Mouse (Mus musculus): ENCODE measurements around the gene Flnb.

Gene Flnb

DNA sequence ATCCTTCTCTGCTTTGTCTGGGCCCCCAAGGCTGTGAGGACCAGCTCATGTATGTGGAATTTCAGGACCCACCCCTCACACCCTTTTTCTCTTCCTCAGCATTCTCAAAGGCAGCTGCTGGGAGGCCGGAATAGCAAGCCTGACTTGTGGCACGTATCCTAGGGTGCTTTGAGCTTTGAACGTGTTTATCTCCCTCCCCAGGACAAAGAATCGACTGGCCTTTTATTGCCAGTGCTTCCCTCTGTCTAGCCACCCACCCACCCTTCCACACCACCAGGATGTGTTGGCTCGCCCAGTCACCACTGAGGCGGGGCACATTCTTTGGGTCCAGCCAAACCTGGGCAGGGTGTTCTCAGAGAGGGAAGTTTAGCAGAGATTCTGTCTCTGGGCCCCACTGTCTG is 136.3 kb downstream of the Flnb start:
- no peak for DNase-seq

DNA sequence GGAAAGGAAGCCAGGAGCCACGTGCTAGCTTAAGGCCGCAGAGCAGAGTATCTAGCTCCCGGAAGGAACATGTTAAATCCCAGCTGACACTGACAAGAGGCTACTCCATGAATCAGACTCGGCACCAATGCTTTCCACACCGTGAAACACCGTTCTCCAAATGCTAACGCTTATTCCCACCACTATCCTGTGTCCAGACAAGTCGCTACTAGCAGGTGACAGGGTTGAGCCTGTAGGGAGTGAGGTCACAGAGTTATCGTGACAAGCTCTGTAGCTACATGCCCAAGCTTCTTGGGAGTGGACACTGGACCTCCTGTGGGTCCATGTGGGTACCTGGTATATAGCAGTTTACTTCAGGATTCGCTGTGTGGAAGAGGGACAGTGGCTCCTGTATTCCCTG is 138.7 kb downstream of the Flnb start:
- DNase-seq, result no peak

DNA sequence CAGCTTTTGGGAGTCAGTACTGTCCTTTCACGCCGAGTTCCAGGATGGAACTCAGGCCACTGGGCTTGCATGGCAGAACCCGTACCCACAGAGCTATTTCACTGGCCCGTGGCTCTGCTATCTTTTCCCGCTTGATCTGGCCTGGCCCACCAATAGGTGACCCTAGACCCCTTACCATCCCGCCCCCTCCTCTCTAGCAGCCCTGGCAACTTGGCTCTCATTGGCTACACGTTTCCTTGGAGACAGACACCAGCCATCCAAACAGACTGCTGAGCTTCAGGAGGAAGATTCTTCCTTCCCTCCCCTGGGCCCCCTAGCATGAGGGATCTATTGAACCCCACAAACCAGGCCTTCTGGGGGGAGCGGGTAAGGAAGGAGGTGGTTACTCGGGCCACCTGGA is 139.3 kb downstream of the Flnb start, which contains the start of gene Gm45521:
Gene Gm45521, plus strand, starts transcription at position 240 of the 400 bp plus-strand sequence.
- peak; percentile 63 for DNase-seq

DNA sequence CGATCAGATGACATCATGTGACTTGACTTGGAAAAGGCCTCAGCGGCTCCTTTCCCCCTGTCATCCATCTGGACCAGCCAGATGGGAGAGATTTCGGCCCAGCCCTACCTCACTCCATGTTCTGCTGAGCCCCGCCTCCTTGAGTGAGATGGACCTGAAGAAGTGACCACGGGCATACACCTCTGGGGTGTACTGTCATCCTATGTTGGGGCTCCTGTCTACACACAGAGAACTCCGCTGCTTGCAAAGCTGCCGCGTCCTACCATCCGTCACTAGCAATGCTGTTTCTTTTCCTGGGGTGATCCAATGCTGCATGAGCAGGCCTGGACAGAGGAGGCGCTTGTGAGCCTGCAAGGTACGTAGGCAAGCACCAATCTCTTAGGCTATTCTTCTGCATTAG is 142.9 kb downstream of the Flnb start:
- peak; percentile 67 for DNase-seq

DNA sequence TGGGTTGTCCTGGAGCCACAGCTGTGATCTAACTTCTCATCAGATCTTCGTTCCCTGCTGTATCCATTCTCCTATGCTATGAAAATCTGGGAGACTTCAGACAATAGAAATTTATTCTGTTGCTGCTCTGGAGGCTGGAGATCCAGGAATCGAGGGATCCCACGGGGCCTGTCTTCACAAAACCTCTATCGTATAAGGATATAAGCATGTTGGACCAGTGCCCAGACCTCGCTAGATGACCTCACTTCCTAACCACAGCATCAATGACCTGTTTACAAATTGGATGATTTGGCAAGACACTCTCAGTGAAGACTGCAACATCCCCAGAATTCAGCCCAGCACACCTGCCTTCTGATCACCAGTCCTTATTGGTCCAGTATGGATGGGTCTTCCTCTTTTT is 144.0 kb downstream of the Flnb start:
- DNase-seq, result peak; percentile 54

DNA sequence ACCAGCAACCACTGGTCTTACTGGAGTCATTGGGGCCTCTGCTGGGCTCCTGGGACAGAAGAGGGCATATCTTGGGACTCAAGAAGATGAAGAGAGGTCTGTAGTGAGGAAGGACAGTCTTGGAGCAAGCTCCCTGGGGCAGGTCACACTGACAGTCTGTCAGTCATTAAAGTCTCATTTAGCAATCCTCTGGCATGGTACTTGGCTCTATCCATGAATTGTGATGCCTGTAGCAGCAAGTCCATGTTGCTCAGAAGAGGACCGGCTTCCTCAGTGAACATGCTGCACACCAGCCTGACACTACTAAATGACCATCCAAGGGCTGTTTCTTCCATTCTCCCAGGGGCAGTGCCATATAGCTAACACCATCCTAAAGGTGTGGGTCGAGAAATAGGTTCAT is 144.9 kb downstream of the Flnb start:
- DNase-seq, result no peak

DNA sequence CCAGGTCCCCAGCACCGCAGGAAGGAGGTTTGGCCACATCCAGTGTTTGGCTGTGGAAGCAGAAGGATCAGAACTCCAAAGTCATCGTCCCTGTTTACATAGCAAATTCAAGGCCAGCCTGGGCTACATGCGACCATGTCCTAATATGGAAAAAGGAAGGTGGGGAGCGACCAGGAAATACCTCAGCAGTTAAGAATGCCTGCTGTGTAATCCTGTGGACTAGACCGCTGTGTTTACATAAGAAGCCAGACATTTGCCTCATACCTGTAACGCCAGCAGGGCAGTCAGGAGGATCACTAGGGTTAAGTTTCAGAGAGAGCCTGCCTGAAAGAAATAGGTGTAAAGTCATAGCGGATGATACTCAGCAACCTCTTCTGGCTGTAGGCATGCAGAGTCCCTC is 145.4 kb downstream of the Flnb start:
- DNase-seq, result no peak

DNA sequence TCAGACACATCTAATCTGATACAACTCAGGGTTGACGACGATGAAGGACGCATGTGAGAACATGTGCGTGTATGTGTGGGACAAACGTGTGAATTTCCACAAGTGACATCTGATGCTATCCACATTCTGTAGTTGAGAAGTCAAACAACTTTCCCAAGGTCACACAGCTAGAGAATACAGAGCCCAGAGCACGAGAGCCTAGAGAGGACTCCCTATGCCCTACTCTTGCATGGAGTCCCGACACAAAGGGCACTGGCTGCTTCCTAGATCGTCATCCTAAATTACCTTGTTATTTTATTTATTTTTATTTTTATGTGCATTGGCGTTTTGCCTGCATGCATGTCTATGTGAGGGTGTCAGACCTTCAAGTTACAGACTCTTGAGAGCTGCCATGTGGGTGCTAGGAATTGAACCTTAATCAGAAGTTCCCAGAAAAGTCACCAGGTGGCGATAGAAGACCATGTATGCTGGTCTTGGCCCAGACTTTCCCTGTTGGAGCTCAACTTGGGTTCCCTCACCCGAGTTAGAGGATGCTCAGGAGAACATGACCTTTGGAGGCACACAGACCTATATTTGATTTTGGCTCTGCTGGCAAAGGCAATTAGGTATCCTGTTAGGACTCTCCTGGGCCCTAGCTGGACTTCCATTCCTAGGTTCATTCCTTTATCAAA is 146.6 kb downstream of the Flnb start:
- peak; percentile 83 for DNase-seq

DNA sequence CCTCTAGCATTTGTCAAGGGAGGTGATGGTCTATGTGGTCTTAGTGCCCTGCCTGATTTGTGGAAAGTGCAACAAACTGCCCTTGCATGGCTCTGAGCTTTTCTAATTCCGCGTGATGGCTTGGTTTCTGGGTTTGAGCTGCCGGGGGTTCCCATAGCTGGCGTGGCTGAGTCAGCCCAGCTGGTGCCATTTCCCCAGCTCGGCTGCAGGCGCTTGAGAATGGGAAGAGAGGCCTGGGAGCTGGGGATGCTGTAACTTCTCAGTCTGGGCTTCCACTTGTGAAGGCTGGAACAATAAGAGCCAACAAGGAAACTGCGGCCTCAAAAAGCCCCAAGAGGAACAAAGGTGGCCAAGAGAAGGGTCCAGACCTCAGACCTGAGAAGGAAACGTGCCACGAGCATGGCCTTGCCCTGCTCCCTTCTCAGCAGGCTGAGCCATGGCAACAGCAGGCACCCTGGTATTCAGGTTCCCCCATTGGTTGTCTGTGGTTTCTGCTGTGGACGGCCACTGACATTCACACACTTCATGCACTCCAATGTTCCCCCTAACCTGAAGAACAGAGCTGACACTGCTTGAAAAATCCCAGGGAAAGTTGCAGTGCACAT is 154.2 kb downstream of the Flnb start:
- no peak for DNase-seq

DNA sequence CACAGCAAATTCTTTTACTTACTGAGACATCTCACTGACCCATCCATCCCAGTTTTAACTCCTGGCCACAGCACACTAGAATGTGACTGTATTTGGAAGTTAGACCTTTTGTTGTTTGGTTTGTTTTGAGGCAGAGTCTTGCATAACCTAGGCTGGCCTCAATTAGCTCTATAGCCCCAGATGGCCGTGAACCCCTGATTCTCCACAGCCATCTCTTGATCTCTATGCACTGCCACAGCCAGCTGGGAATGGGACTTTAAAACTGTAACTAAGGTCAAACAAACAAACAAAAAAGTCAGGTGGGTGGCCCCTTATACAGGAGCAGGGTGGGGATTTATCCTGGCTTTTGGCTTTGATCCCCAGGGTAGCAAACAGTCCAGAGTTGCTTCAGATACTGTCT is 156.9 kb downstream of the Flnb start:
- no peak for DNase-seq

DNA sequence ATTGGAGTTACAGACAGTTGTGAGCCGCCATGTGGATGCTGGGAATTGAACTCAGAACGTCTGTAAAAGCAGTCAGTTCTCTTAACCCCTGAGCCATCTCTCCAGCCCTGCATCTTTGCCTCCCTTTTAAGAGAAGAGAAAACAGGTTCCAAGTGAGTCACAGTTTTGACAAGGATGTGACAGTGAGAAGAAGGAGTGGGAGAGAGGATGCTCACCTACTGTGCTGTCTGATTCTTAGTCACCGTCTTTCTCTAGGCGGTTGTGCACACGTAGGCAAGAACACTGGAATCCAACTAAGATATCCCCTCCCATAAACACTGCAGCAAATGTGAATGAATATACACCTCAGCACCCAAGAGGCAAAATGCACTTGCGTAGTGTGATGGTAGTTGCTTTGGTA is 157.4 kb downstream of the Flnb start:
- no peak for DNase-seq

DNA sequence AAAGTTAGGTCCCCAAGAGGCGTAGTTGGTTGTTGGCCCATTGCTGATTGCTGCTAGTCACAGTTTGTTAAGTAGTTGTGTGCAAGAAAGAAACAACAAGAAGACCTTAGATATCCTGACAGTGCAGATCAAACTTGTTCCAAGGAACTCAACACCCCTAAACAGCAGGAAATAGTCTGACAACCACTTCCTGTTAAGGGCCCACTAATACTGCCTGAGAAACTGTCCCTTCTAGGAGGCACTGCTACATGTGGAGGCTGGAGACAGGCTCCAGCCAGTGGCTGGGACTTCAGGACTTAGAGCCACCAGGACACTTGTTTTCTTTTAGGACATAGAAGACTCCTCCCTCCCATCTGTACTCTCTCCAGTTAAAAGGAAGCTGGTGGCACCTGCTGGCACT is 159.7 kb downstream of the Flnb start:
- no peak for DNase-seq

DNA sequence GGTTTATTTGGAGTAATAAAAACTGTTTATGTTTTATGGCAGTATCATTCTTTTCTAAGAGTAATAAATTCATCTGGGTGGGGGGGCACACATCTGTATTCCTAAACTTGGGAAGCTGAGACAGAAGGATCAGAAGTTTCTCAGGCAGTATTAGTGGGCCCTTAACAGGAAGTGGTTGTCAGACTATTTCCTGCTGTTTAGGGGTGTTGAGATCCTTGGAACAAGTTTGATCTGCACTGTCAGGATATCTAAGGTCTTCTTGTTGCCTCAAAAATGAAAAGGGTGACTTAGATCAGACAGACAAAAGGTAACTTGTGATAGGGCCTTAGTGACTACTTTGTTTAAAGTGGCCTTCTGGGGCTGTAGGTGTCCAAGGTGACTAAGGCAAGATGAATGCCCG is 160.4 kb downstream of the Flnb start:
- DNase-seq, result no peak

DNA sequence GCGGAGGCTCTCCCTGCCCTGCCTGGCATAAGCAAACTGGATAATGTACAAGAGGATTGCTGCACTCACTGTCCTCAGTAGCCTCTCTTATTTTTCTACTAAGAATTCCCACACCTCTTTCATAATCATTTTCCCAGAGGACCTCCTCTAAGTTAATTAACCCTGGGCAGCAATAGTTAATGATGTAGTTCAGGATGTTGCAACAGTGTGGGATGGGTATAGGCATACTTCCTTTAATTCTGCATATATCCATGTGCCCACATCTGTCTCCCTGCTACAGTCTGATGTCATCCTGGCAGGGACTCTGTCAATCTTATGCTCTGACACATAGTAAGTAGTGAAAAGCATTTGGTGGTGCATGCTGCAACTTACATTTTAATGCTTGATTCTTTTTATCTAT is 163.5 kb downstream of the Flnb start:
- DNase-seq, result no peak

DNA sequence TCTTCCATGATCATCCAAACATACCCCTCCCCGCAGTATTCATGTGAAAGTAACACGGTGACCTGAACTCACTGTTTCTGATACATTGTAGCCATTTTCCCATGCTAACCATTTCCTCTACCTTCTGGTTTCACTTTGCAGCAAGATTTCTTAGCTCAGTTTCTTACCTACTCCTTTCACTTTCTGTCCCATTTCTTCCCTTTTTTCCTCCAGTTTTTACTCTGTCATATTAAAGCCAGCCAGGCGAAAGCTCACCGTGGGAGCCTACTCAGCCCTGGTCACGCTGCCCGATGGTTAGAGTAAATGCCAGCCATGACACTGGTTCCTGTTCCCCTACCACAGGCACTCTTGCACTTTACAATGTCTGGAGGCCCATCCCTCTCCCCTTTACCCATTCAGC is 169.2 kb downstream of the Flnb start:
- no peak for DNase-seq

DNA sequence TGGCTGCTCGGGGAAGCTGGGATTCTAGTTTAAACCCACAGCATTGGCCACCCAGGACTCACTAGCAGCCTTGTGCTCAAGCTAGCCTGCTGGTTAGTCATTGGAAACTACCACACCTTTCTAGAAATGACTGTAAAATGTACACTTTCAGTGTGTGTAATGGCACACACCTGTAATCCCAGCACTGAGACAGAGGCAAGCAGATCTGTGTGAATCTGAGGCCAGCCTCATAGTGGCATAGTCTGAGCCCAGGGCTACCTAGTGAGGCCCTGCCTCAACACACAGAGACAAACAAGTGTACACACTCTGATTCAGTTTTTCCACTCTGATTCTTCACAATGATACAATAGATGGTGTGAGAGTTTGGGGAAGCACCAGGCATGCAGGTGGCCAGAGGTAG is 171.6 kb downstream of the Flnb start:
- no peak for DNase-seq

DNA sequence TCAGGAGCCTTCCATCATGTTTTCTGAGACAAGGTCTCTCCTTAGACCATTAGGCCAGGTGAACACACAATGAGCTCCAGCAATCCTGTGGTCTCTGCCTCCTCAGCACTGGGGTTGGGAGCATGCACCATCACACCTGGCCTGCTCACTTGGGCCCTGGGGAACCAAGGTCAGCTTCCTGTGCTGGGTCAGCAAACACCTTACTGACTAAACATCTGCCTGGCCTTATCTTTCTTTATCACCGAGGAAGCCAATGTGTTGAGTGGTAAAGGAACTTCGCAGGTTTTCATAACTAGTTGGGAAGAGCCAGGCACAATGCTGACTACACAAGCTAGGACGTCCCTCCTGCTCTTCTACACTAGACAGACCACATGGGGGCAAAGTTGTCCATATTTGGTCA is 172.2 kb downstream of the Flnb start:
- DNase-seq, result no peak

DNA sequence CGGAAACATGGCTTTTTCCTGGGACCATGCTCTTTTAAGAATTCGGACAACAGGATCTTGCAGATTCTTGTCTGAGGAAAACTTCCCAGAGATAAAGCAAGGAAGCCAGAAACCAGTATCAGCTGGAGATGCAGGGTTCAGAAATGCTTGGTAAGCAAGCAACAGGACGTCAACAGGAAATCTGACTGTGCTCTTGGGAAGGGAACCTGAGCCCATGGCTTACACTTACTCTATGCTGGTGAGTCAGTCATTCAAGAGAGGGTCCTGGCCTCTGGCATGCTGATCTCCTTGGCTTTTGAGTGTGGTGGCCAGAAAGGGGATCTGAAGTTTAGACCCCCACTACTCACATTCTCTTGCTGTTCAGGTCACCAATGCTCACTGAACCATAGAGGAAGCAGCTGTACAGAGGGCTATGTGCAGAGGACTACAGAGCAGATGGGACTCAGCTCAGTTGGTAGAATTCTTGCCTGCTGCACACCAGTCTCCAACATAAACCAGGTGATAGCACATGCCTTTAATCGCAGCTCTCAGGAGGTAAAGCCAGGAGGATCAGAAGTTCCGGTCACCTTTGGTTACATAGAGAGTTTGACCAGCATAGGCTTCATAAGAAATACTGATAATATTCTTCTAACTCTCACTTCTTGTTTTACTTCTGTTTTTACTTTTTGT is 173.5 kb downstream of the Flnb start:
- no peak for DNase-seq

DNA sequence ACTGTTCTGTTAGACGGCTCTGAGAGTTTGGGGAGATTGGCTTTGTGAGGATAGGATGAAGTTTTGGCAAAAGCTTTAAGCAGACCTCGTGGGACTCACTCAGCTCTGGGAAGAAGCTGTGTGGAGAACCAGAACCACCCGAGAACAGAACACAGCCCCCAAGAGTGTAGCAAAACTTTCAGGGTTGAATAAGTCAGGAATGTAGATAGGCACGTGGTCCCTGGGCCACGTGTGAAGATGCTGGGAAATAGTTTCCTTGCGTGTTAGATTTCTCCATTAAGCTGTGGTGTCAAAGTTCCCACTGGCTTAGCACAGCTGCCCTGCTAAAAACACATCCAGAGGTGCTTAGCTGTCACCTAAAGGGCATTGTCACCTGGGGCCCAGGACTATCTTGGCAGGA is 174.4 kb downstream of the Flnb start:
- no peak for DNase-seq

DNA sequence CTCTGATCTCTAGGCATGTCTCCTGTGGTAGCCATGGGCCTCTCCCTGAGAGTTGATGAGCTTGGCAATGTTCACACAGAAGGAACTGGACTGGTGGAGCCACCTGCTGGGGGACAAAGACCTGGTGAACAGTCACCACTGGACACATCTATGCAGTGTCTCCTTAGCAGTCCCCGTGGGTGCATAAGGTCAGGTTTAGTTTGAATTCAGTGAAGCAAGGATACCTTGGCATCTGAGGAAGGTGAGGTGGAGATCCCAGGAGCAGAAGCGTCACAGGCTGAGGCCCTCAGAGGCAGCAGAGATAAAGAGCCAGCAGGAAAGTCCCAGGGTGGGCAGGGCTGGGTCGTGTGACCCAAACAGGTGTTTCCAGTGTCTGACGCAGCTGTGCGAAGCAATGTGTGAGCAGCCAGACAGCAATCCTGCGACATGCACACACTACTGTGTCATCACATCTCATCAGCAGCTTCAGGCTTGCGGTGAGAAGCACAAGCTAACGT is 176.6 kb downstream of the Flnb start, which contains the start of gene Dnase1l3:
Gene Dnase1l3, minus strand, starts transcription at position 303 of the 497 bp plus-strand sequence.
- DNase-seq, result peak; percentile 32

DNA sequence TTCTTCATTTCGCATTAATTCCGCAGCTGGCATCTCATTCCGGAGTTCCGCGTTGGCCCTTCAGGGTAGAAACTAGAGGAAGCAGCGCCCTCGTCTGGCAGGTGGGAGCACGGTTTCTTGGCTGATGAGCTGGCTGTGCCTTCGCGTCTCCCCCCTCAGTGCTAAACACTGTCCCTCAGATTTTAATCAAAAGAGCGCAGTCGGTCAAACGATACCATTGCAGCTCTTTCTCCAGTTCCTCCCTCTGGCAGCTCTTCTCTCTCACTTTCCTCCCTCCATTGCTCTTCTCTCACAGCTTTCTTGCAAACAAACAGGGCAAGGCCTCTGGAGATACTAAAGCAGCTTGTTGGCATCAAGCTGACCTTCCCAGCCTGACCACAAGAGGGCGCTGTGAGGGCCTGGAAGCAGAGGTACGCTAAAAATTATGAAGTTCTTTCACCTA is 179.5 kb downstream of the Flnb start:
- peak; percentile 91 for DNase-seq

DNA sequence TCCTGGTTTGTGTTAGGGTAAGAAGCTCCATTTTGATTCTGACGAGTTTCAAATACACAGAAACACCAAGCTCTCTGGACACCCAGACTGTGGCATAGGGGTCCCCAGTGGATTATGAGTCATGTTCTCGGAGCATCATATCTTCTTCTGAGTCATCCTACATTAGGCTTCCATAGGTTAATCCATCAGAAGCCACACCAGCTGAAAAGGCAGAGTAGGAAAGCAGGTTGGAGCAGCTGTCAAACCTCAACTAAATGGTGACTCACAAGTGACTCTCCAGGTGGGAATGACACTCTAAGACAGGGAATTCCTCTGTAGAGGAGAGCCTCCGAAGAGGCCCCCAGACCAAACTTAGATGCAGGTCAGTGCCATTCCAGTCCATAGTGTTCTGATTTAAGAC is 181.3 kb downstream of the Flnb start:
- no peak for DNase-seq

DNA sequence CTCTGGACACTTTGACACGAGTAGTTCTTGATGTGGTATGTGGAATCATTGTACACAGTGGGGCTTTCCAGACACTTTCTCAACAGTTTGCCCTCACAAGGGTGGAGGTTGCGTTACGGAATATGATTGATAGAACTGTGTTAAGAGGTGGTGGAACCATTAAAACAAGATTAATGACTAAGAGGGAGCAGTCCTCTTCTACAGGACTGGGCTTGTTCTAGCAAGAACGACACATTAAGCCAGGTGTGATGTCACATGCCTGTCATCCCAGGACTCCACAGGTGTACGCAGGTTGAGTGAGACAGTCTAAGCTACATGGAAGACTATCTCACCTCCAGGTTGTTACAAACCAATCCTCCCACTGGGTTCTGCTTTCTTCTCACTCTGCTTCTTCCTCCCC is 181.7 kb downstream of the Flnb start:
- DNase-seq, result no peak

DNA sequence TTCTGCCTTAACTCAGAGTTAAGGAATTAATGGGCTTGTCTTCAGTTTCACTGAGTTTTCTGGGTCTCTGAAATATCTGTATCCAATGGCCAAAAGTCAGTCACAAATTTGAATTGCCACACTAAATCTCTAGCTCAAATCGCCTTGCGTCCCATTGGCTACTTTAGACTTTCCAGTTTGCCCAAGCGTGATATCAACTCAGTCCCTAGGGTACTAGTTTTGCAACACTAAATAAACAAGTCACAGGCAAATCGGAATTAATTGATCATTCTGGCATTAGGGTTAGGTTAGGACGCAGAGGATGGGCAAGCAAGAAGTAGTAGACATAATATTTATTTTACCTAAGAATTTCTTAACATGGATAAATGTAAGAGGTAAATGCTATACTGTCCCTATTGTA is 182.5 kb downstream of the Flnb start:
- no peak for DNase-seq

Data from retina, postnatal 1 day (tissue).